Mouse (Mus musculus): ENCODE data around the gene Canx. TPM values are rescaled to one million over a fixed set of nuclear protein-coding genes. Genes with fewer than 3 reads are reported as not detected.
A peak's percentile ranks its signal among the peaks of the same experiment; 100 is the strongest.
"Not testable (repeated sequence)": the region's sequence is repeated elsewhere in the genome, so short reads cannot be mapped to it uniquely, and the experiment has no call there.

Canx gene
- polyA plus RNA-seq, 1 experiment from 2014 or later = 269 TPM

DNA sequence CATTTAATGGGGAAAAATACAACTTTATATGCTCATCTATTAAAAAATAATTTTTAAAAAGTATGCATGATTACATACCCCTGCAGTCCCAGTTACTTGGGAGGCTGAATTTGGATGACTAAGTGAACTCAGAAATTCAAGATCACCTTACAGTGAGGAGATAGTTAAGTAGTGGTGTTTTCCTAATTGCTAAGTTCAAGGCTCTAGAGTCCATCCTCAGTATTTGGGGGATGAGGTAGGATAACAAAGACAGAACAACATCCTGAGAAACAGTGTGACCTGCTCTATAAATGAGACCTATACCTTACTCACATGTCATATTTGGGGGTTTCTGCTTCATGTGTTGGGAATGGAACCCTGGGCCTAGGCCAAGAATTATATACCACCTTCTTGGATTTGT is 3.1 kb downstream of the Canx start:
- H3K9me3 ChIP-seq (ENCODE audit: low read depth, low read length) = no peaks in the 10 kb centered on the region
- DNase-seq (no peak), ATAC-seq (ENCODE audit: insufficient read depth) (no peak)
- TF ChIP-seq CTCF (IDR thresholded peaks at IDR 0.05; ENCODE audit: low read depth) = no peak
- no peak overlapping the region for H3K4me3 ChIP-seq (ENCODE audit: low read depth, low read length)
- H3K27ac ChIP-seq (ENCODE audit: low read depth) = no peak overlapping the region
- H3K9ac ChIP-seq = no peak overlapping the region
- H3K4me2 ChIP-seq = peak overlapping the region; percentile 86; the same call in 1 of the 2 replicates
- peaks cover 15% of the 10 kb centered on the region for H3K36me3 ChIP-seq (ENCODE audit: insufficient read depth)
- no peaks in the 10 kb centered on the region for H3K27me3 ChIP-seq (ENCODE audit: insufficient read depth, low read length)
- peaks cover 14% of the 10 kb centered on the region for H3K4me1 ChIP-seq (ENCODE audit: insufficient read depth)

DNA sequence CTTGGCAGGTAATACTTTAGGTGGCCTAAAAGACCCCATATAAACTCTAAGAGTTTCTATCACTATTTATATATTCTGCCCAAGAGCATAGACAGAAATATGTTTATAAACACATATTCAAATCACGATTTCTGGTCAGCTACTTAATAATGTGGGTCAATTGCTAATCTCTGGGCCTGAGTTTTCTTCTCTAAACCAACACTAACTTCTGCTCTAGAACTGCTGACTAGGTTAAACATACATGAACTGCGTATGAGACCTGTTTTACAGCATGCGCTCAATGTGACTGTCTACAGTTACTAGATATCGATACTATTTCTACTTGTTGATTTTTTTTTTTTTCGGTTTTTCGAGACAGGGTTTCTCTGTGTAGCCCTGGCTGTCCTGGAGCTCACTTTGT is 4.2 kb downstream of the Canx start:
- H3K36me3 ChIP-seq (ENCODE audit: insufficient read depth) = peaks cover 18% of the 10 kb centered on the region
- no peaks in the 10 kb centered on the region for H3K9me3 ChIP-seq (ENCODE audit: low read depth, low read length)
- DNase-seq (no peak), ATAC-seq (ENCODE audit: insufficient read depth) (no peak)
- no peak for TF ChIP-seq CTCF (IDR thresholded peaks at IDR 0.05; ENCODE audit: low read depth)
- H3K4me1 ChIP-seq (ENCODE audit: insufficient read depth) = peaks cover 11% of the 10 kb centered on the region
- no peak overlapping the region for H3K27ac ChIP-seq (ENCODE audit: low read depth)
- no peaks in the 10 kb centered on the region for H3K27me3 ChIP-seq (ENCODE audit: insufficient read depth, low read length)
- 85% methylated on average over 6 of the region's 6 CpGs for WGBS
- H3K9ac ChIP-seq = no peak overlapping the region
- H3K4me2 ChIP-seq = no peak overlapping the region
- H3K4me3 ChIP-seq (ENCODE audit: low read depth, low read length) = no peak overlapping the region

DNA sequence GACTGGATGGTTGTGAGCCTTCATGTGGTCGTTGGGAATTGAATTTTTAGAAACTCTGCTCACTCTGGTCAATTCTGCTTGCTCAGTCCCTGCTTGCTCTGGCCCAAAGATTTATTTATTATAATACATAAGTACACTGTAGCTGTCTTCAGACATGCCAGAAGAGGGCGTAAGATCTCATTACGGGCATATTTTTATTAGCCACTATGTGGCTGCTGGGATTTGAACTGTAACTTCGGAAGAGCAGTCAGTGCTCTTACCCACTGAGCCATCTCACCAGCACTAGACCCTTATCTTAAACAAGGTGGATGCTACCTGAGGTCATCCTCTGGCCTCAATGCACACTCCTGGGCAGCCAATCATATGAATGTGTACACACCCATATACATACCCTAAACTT is 6.1 kb downstream of the Canx start:
- DNase-seq; H3K27me3 ChIP-seq (ENCODE audit: insufficient read depth, low read length); ATAC-seq (ENCODE audit: insufficient read depth); H3K27ac ChIP-seq (ENCODE audit: low read depth); H3K9ac ChIP-seq; H3K4me3 ChIP-seq (ENCODE audit: low read depth, low read length); H3K4me2 ChIP-seq; H3K9me3 ChIP-seq (ENCODE audit: low read depth, low read length): not testable (repeated sequence)
- H3K36me3 ChIP-seq (ENCODE audit: insufficient read depth) = peaks cover 18% of the 10 kb centered on the region
- 84% methylated on average over 4 of the region's 4 CpGs for WGBS
- H3K4me1 ChIP-seq (ENCODE audit: insufficient read depth) = peaks cover 11% of the 10 kb centered on the region

DNA sequence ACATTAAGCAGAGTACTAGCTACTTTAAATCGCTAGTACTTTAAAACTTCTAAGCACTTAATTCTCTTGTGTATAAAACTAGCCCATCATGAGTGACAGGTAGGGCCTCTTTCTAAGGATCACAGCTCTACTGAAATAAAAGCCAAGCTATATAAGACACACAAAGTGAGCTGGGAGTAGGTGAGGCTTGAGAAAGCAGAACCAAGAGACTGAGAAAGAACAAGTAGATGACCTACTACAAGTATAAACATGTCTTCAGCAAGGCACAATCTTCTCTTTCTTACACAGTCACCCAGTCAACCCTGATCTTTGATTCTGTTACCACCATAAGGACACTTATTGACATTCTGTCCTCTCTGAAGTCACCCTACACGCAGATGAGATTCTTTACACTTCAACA is 12.7 kb downstream of the Canx start:
- no peak overlapping the region for H3K9ac ChIP-seq
- no peaks in the 10 kb centered on the region for H3K4me1 ChIP-seq (ENCODE audit: insufficient read depth)
- H3K4me3 ChIP-seq (ENCODE audit: low read depth, low read length) = no peak overlapping the region
- no peak overlapping the region for H3K27ac ChIP-seq (ENCODE audit: low read depth)
- no peaks in the 10 kb centered on the region for H3K27me3 ChIP-seq (ENCODE audit: insufficient read depth, low read length)
- DNase-seq (no peak), ATAC-seq (ENCODE audit: insufficient read depth) (no peak)
- H3K9me3 ChIP-seq (ENCODE audit: low read depth, low read length) = no peaks in the 10 kb centered on the region
- no peak for TF ChIP-seq CTCF (IDR thresholded peaks at IDR 0.05; ENCODE audit: low read depth)
- 80% methylated on average over 2 of the region's 2 CpGs for whole genome bisulfite sequencing
- H3K36me3 ChIP-seq (ENCODE audit: insufficient read depth) = peaks cover 50% of the 10 kb centered on the region
- H3K4me2 ChIP-seq = no peak overlapping the region

DNA sequence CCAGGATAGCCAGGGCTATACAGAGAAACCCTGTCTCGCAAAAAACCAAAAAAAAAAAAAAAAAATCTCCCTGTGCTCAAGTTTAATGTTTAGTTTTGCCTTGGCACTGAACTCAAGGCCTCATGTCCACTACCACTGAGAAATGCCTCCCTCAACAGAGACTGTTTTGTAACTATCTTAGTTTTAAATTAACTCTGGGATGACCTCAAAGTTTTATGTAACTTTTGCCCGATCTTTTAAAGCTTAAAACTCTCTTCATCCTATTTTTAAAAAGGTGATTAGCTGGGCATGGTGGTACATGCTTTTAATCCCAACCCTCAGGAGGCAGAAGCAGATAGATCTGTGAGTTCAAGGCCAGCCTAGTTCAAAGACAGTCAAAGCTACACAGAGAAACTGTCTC is 22.1 kb downstream of the Canx start:
- no peak overlapping the region for H3K4me2 ChIP-seq
- H3K27me3 ChIP-seq (ENCODE audit: insufficient read depth, low read length) = no peaks in the 10 kb centered on the region
- no peak for ATAC-seq (ENCODE audit: insufficient read depth)
- WGBS = 84% methylated on average over 2 of the region's 2 CpGs
- H3K27ac ChIP-seq (ENCODE audit: low read depth) = no peak overlapping the region
- no peak for DNase-seq
- no peak for TF ChIP-seq CTCF (IDR thresholded peaks at IDR 0.05; ENCODE audit: low read depth)
- H3K36me3 ChIP-seq (ENCODE audit: insufficient read depth) = peaks cover 97% of the 10 kb centered on the region
- no peak overlapping the region for H3K9ac ChIP-seq
- H3K9me3 ChIP-seq (ENCODE audit: low read depth, low read length) = no peaks in the 10 kb centered on the region
- no peak overlapping the region for H3K4me3 ChIP-seq (ENCODE audit: low read depth, low read length)
- H3K4me1 ChIP-seq (ENCODE audit: insufficient read depth) = no peaks in the 10 kb centered on the region

DNA sequence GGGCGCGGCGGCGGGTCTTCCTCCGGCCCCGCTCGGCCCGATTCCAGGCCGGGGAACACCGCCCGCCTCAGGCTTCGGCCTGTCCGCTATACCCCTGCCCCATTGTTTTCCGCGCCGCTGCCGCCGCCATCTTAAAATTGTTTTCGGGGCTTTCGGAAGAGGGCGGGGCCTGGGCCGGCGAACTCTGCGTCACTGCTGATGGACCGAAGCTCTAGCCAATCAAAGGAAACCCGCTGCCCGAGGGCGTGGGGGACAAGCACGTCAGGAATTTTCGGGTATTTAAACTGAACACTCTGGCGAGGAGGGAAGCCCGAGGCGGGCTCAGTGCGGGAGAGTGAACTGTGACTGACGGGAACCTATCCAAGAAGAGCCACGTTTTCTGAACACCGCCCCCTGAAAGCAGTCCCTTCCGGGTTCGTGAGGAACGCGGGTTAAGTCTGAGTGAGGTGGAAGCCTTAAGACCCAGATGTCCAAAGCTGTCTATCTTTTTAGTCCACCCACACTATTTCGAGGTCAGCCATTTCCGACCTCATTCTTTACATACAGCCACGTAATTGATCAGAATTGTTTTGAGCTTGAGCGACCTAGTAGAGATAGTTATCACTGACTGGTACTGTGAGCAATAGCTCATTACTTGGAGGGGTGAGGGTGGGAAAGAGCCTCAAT is 33.1 kb downstream of the Canx start, which contains the start of gene Maml1:
Gene Maml1 (minus strand): TSS at position 122 of the 666 bp plus-strand sequence.
- under 1% methylated on average over 45 of the region's 45 CpGs for WGBS
- ATAC-seq (ENCODE audit: insufficient read depth) = peak; percentile 98
- Histone ChIP-seq H3K9me3 (ENCODE audit: low read depth, low read length) (no peaks in the 10 kb centered on the region), H3K9ac (peak within 1 kb of the TSS; percentile 98), H3K27ac (ENCODE audit: low read depth) (peak within 1 kb of the TSS; percentile 98), H3K27me3 (ENCODE audit: insufficient read depth, low read length) (no peaks in the 10 kb centered on the region), H3K4me2 (peak within 1 kb of the TSS; percentile 88), H3K4me3 (ENCODE audit: low read depth, low read length) (peak within 1 kb of the TSS; percentile 95), H3K36me3 (ENCODE audit: insufficient read depth) (peaks cover 54% of the 10 kb centered on the region), H3K4me1 (ENCODE audit: insufficient read depth) (no peaks in the 10 kb centered on the region)
- TF ChIP-seq CTCF (IDR thresholded peaks at IDR 0.05; ENCODE audit: low read depth) = no peak
- DNase-seq = peak; percentile 99

DNA sequence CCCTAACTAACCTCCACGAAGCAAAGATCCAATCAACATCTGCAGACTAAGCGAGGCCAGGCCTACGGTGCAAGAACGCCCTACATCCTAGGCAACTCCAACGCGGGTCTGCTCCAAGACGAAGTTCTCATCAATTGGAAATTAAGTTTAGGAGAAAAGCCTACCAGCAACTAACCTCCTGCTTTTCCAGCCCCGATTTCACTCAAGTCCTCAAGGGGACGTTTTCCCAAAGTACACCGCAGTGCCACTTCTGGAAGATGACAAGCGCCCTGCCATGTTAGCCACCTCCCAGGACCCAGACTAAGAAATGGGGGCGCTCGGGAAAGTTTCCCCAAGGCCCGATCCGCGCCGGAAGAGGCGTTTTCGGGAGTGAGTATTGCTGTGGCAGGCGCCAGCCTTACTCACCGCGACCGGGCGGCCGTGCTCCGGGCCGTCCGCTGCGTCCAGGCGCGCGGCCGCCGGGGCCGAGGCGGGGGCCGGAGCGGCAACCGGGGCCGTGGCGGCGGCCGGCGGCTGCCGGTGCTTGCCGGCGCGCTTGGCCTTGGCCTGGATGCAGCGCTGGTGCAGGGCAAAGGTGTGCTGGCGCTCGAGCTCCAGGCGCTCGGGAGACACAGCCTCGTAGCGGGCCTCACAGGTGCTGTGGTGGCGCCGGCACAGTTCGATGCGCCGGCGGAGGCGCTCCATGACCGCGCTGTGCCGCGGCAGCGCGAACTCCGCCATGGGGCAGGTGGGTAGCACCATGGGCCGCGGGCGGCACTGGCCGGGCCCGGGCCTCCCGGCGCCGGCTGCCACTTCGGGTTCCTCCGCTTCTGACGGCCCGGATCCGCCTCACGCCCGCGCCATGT is 33.9 kb downstream of the Canx start:
- Histone ChIP-seq H3K9me3 (ENCODE audit: low read depth, low read length) (no peaks in the 10 kb centered on the region), H3K4me3 (ENCODE audit: low read depth, low read length) (peak overlapping the region; percentile 95), H3K4me2 (peak overlapping the region; percentile 88), H3K9ac (peak overlapping the region; percentile 98), H3K4me1 (ENCODE audit: insufficient read depth) (no peaks in the 10 kb centered on the region), H3K27me3 (ENCODE audit: insufficient read depth, low read length) (no peaks in the 10 kb centered on the region), H3K27ac (ENCODE audit: low read depth) (peak overlapping the region; percentile 98), H3K36me3 (ENCODE audit: insufficient read depth) (peaks cover 51% of the 10 kb centered on the region)
- ATAC-seq (ENCODE audit: insufficient read depth) (peak; percentile 78), DNase-seq (peak; percentile 75)
- TF ChIP-seq CTCF (IDR thresholded peaks at IDR 0.05; ENCODE audit: low read depth) = no peak
- under 1% methylated on average over 83 of the region's 85 CpGs for whole genome bisulfite sequencing

Measured in lung, embryonic 14.5 days (tissue).